Mouse (Mus musculus): ENCODE measurements around the gene Aptx.

Aptx gene

DNA sequence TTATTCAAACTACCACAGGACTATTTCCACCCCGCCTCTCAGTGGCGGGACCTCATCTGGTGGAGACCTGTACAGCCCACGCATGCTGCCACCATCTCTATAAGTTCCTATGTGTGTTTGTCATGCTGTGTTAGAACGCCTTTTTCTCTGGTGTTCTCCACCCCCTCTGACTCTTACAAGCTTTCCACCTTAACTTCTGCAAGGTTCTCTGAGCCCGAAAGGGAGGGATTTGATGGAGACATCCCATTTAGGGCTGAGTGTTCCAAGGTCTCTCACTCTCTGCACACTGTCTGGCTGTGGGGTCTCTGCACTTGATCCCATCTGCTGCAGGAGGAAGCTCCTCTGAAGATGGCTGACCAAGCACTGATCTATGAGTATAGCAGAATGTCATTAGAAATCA, 29.5 kb downstream of the Aptx start:
- no peak for DNase-seq (ENCODE audit: extremely low spot score, low spot score)

DNA sequence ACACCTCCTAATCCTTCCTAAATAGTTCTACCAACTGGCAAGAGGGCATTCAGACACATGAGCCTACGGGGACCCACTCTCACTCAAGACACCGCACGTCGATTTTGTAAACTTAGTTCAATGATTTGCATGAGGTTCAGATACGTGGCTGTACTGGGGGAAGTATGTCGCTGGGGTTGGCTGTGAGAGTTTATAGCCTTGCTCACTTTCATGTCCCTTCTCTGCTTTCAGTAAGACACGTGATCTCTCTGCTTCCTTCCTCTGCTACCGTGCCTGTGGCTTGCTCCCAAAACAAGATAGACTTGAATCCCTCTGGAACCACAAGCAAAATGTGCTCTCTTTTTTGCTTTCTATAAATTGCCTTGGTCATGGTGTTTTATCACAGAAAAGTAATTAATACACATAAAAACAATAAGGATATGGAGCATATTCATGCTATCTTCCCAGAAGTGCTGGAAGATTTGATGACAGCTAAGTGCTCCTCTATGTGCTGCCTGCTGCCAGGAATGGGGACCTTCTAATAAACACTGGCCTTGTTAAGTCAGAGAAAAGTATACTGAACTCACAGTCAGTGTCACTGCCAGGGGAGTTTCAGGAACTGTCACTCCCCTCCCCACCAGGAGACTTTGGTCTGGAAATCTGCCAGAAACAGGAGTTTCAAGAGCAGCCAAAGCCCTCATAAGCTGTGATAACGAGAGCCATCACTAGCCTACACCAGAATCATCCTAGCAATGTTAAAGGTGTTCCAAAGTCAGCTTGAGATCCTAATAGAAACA, 36.6 kb downstream of the Aptx start:
- no peak for DNase-seq (ENCODE audit: extremely low spot score, low spot score)

DNA sequence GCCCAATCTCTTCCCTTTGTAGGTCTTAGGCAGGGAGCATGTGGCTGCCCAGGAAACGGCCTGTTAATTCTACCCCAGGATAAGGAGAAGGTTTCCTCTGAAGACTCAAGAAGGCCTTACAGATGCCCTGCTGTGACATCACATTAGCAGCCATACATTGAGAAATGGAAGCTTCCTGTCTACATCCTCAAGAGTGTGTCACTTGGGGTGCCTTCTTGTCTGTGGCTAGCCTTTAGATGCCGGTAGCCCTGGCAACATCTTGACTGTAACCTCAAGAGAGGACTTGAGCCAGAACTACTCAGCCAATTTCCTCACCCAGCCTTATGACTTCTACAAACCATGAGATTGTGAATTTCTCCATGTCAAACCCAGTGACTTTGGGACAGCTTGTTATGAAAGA, 51.9 kb downstream of the Aptx start:
- no peak for DNase-seq (ENCODE audit: extremely low spot score, low spot score)

DNA sequence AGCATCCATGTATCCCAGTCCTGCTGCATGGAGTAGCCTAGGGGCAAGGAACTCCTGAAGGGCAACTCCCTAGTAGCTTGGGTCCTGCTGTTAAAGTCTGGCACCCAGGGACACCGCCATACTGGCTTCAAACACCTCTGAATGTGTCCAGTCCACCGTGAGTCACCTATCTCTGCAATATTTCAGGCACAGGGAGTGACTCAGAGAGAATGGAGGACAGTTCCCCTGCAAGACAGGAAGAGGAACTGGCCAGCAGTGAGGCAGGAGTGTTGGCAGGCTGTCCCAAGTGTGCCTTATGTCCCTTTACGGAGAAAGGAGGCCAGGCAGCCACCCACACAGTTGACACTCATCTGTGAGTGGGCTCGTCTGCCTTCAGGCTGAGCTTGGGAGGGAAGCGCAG, 53.9 kb downstream of the Aptx start:
- no peak for DNase-seq (ENCODE audit: extremely low spot score, low spot score)

DNA sequence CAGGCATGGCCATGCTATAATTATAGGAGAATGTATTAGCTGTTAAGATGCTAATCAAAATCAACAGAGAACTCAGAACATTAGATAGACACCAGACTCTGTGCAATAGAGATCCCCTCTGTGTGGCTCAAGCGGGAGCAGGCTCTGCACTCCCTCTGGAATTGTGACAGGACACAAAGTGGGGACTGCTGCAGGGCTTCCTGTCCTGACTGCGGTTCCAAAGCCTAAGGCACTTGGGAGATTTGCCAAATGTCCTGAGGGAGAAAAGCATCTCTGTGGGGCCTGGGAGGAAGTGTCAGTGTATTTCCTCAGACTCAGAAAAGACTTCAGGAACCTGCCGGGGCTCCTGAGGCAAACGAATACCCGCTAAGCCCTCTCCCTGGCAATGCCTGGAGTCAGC, 59.4 kb downstream of the Aptx start:
- DNase-seq (ENCODE audit: extremely low spot score, low spot score): no peak

DNA sequence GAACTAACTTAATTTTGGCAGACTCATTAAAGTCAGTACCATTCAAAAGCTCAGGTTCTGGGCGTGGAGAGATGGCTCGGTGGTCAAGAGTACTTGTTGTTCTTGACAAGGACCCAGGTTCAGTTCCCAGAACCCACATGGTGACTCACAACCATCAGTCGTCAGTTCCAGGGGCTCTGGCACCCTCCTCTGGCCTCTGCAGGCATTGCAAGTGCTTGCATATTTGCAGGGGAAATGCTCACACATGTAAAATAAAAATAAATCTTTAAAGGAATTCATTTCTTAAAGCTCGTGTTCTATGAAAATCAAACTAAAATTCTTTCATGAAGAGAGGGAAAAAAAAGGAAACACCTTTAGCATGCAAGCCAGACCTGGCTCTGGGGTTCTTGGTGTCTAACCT, 62.0 kb downstream of the Aptx start:
- no peak for DNase-seq (ENCODE audit: extremely low spot score, low spot score)
